18 mouse cellular contexts compared by ENCODE assay signal in the genomic region with DNA sequence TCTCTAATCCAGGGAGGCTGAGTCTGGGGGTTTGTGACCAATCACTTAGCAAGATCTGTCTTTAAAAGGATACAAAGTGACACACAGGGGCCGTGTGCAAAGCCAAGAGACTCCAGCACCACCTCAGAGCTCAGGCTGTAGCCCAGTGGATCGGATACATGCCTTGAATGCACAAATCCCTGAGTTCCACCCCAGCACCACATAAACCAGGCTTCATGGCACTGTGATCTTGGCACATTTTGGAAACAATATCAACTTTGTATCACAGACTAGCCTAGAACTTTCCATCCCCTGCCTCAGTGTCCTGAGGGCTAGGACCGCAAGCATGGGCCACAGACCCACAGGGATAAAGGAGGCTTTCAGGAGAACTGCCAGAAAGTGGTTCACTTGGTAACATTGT. TPM values are rescaled to one million over a fixed set of nuclear protein-coding genes. Genes with fewer than 3 reads are reported as not detected.
A peak's percentile ranks its signal among the peaks of the same experiment; 100 is the strongest.
DNase-seq lines count a peak whose midpoint lies in the region; ATAC-seq and TF ChIP-seq lines count a peak whose summit lies in the region.
"Had no signal": no experiment of that assay in that cellular context is flagged by ENCODE, and none has a peak within 500 bp of the region (broad histone marks: within the 10 kb centered on the region; RNA-seq: fewer than 3 reads in every experiment).

No protein-coding gene starts in this region.

- peak overlapping the region; percentile 6; the same call in 1 of the 2 replicates for H3K4me2 ChIP-seq in forebrain, embryonic 16.5 days (ENCODE audit: low read length)
- no peak overlapping the region; the same call in 1 of the 2 replicates for H3K4me2 ChIP-seq in forebrain, embryonic 14.5 days (ENCODE audit: low read length)
- H3K4me2 ChIP-seq in kidney, embryonic 15.5 days = peak overlapping the region; percentile 95; the same call in 1 of the 2 replicates
- 0 out of 2 replicates have a peak overlapping the region, but pooled peaks have one; percentile 95 for H3K4me2 ChIP-seq in neural tube, embryonic 13.5 days
- H3K4me2 ChIP-seq in liver, postnatal 0 days (ENCODE audit: low read depth, low read length) = peak overlapping the region; percentile 98

- H3K9ac ChIP-seq in forebrain, embryonic 16.5 days (replicated peaks; ENCODE audit: low read depth, low read length) = no peak overlapping the region
- H3K9ac ChIP-seq in forebrain, embryonic 14.5 days (ENCODE audit: low read length) = no peak overlapping the region
- no peak overlapping the region for H3K9ac ChIP-seq in kidney, embryonic 15.5 days
- no peak overlapping the region for H3K9ac ChIP-seq in neural tube, embryonic 13.5 days
- no peak overlapping the region for H3K9ac ChIP-seq in liver, postnatal 0 days (replicated peaks)
- H3K9ac ChIP-seq: lung, embryonic 14.5 days had no signal

- no peaks in the 10 kb centered on the region for H3K9me3 ChIP-seq in forebrain, embryonic 16.5 days (ENCODE audit: control insufficient read depth, low read length)
- no peaks in the 10 kb centered on the region for H3K9me3 ChIP-seq in forebrain, embryonic 14.5 days (replicated peaks; ENCODE audit: control insufficient read depth, low read length)
- H3K9me3 ChIP-seq in kidney, embryonic 15.5 days (replicated peaks) = no peaks in the 10 kb centered on the region
- no peaks in the 10 kb centered on the region for H3K9me3 ChIP-seq in neural tube, embryonic 13.5 days
- 0 out of 2 replicates have a peak, but pooled peaks cover 2% of the 10 kb centered on the region for H3K9me3 ChIP-seq in liver, postnatal 0 days (ENCODE audit: low read length)

- no peak for TF ChIP-seq EP300 in liver, postnatal 0 days (IDR thresholded peaks at IDR 0.05; ENCODE audit: low read depth)

- H3K27me3 ChIP-seq in forebrain, embryonic 16.5 days (replicated peaks; ENCODE audit: control insufficient read depth, insufficient read depth, low read length) = no peaks in the 10 kb centered on the region
- no peaks in the 10 kb centered on the region for H3K27me3 ChIP-seq in forebrain, embryonic 14.5 days (replicated peaks; ENCODE audit: control insufficient read depth, insufficient read depth, low read length)
- H3K27me3 ChIP-seq in kidney, embryonic 15.5 days = no peaks in the 10 kb centered on the region
- H3K27me3 ChIP-seq in neural tube, embryonic 13.5 days = no peaks in the 10 kb centered on the region
- H3K27me3 ChIP-seq in liver, postnatal 0 days (ENCODE audit: insufficient read depth, low read length) = no peaks in the 10 kb centered on the region
- H3K27me3 ChIP-seq: Patski had no signal

- peaks cover 19% of the 10 kb centered on the region for H3K4me1 ChIP-seq in forebrain, embryonic 16.5 days (replicated peaks; ENCODE audit: control insufficient read depth, insufficient read depth, low read length)
- peaks cover 17% of the 10 kb centered on the region for H3K4me1 ChIP-seq in forebrain, embryonic 14.5 days (ENCODE audit: control insufficient read depth, insufficient read depth, low read length)
- peaks cover 25% of the 10 kb centered on the region for H3K4me1 ChIP-seq in kidney, embryonic 15.5 days
- H3K4me1 ChIP-seq in neural tube, embryonic 13.5 days (replicated peaks) = peaks cover 27% of the 10 kb centered on the region
- H3K4me1 ChIP-seq in liver, postnatal 0 days (ENCODE audit: insufficient read depth) = peaks cover 10% of the 10 kb centered on the region

- ATAC-seq in forebrain, embryonic 16.5 days = no peak
- ATAC-seq in forebrain, embryonic 14.5 days = no peak
- ATAC-seq in kidney, embryonic 15.5 days (replicated peaks; ENCODE audit: low FRiP score) = no peak
- ATAC-seq in neural tube, embryonic 13.5 days (ENCODE audit: low read depth) = no peak
- no peak for ATAC-seq in liver, postnatal 0 days
- ATAC-seq: activated CD4-positive, CD25-positive, alpha-beta regulatory T cell, adult 4 months; intestine, postnatal 0 days; Patski had no signal

- H3K36me3 ChIP-seq in forebrain, embryonic 16.5 days (ENCODE audit: control insufficient read depth, insufficient read depth) = peaks cover 4% of the 10 kb centered on the region; the same call in 1 of the 2 replicates
- peaks cover 16% of the 10 kb centered on the region for H3K36me3 ChIP-seq in forebrain, embryonic 14.5 days (ENCODE audit: control insufficient read depth, insufficient read depth, low read length)
- H3K36me3 ChIP-seq in kidney, embryonic 15.5 days = peaks cover 45% of the 10 kb centered on the region
- peaks cover 32% of the 10 kb centered on the region for H3K36me3 ChIP-seq in neural tube, embryonic 13.5 days
- H3K36me3 ChIP-seq in liver, postnatal 0 days (replicated peaks; ENCODE audit: insufficient read depth, low read length) = peaks cover 6% of the 10 kb centered on the region

- TF ChIP-seq CTCF in liver, postnatal 0 days (IDR thresholded peaks at IDR 0.05; ENCODE audit: low read depth) = no peak

- no peak overlapping the region for H3K4me3 ChIP-seq in forebrain, embryonic 16.5 days (replicated peaks; ENCODE audit: low read length)
- H3K4me3 ChIP-seq in forebrain, embryonic 14.5 days (ENCODE audit: low read depth, low read length) = no peak overlapping the region
- 0 out of 2 replicates have a peak overlapping the region, but pooled peaks have one; percentile 2 for H3K4me3 ChIP-seq in kidney, embryonic 15.5 days (replicated peaks)
- no peak overlapping the region for H3K4me3 ChIP-seq in neural tube, embryonic 13.5 days
- H3K4me3 ChIP-seq in liver, postnatal 0 days (ENCODE audit: low read depth, low read length) = no peak overlapping the region
- H3K4me3 ChIP-seq: left cerebral cortex, adult 2 months had no signal

- no peak for DNase-seq in forebrain, embryonic 14.5 days (ENCODE audit: low spot score)
- no peak for DNase-seq in kidney, adult 11 months
- DNase-seq in neural tube, embryonic 10.5 days (ENCODE audit: extremely low spot score, low spot score) = no peak
- DNase-seq in liver, postnatal 0 days = no peak
- DNase-seq in ovary, postnatal 14 days (ENCODE audit: low spot score) = no peak
- DNase-seq: adrenal gland, postnatal 14 days; cerebellum, adult 11-12 months; cerebellum, postnatal 36 days; kidney, postnatal 10 days; lung, embryonic 14.5 days had no signal

- H3K27ac ChIP-seq in forebrain, embryonic 16.5 days (ENCODE audit: low read length) = no peak overlapping the region
- no peak overlapping the region for H3K27ac ChIP-seq in forebrain, embryonic 14.5 days (ENCODE audit: low read depth, low read length)
- no peak overlapping the region for H3K27ac ChIP-seq in kidney, embryonic 15.5 days
- H3K27ac ChIP-seq in neural tube, embryonic 13.5 days (replicated peaks) = no peak overlapping the region
- H3K27ac ChIP-seq in liver, postnatal 0 days (ENCODE audit: low read depth) = no peak overlapping the region
- H3K27ac ChIP-seq: layer of hippocampus, adult 2 months; left cerebral cortex, adult 2 months had no signal

- 85% methylated on average over 3 of the region's 3 CpGs for WGBS in forebrain, embryonic 16.5 days
- 85% methylated on average over 3 of the region's 3 CpGs for WGBS in forebrain, embryonic 14.5 days
- 90% methylated on average over 3 of the region's 3 CpGs for WGBS in kidney, embryonic 15.5 days
- WGBS in neural tube, embryonic 13.5 days = 97% methylated on average over 3 of the region's 3 CpGs
- 86% methylated on average over 3 of the region's 3 CpGs for WGBS in liver, postnatal 0 days (ENCODE audit: insufficient replicate concordance)

RNA-seq across cellular contexts. Expression of gene Bud23, which starts 1.2 kb away (rescaled TPM):
- 81.9 and 96.3 TPM in 2 replicates for polyA plus RNA-seq in forebrain, embryonic 16.5 days (2015; fragmentation: Nextera tagmentation; extraction: Ambion mirVana)
- 89.1 and 92.7 TPM in 2 replicates for polyA plus RNA-seq in forebrain, embryonic 14.5 days (2014; fragmentation: Nextera tagmentation; extraction: Ambion mirVana)
- polyA plus RNA-seq in kidney, embryonic 15.5 days (2015; fragmentation: Nextera tagmentation; extraction: Ambion mirVana) = 121 and 137 TPM in 2 replicates
- 83.0 and 93.7 TPM in 2 replicates for polyA plus RNA-seq in neural tube, embryonic 13.5 days (2015; fragmentation: Nextera tagmentation; extraction: Ambion mirVana)
- 38.3 TPM in 2 replicates for polyA plus RNA-seq in liver, postnatal 0 days (2015; fragmentation: Nextera tagmentation; extraction: Ambion mirVana)

RNA-seq across cellular contexts. Expression of gene Dnajc30, which starts 2.0 kb away (rescaled TPM):
- 35.2 and 40.4 TPM in 2 replicates for polyA plus RNA-seq in forebrain, embryonic 16.5 days (2015; fragmentation: Nextera tagmentation; extraction: Ambion mirVana)
- 36.3 and 38.8 TPM in 2 replicates for polyA plus RNA-seq in forebrain, embryonic 14.5 days (2014; fragmentation: Nextera tagmentation; extraction: Ambion mirVana)
- polyA plus RNA-seq in kidney, embryonic 15.5 days (2015; fragmentation: Nextera tagmentation; extraction: Ambion mirVana) = 30.9 and 36.7 TPM in 2 replicates
- polyA plus RNA-seq in neural tube, embryonic 13.5 days (2015; fragmentation: Nextera tagmentation; extraction: Ambion mirVana) = 35.5 and 37.1 TPM in 2 replicates
- 28.7 and 33.3 TPM in 2 replicates for polyA plus RNA-seq in liver, postnatal 0 days (2015; fragmentation: Nextera tagmentation; extraction: Ambion mirVana)

RNA-seq across cellular contexts. Expression of gene Vps37d, which starts 12.1 kb away (rescaled TPM):
- polyA plus RNA-seq in forebrain, embryonic 16.5 days (2015; fragmentation: Nextera tagmentation; extraction: Ambion mirVana) = 27.2 and 27.7 TPM in 2 replicates
- polyA plus RNA-seq in forebrain, embryonic 14.5 days (2014; fragmentation: Nextera tagmentation; extraction: Ambion mirVana) = 25.0 and 28.9 TPM in 2 replicates
- 9.2 and 10.9 TPM in 2 replicates for polyA plus RNA-seq in kidney, embryonic 15.5 days (2015; fragmentation: Nextera tagmentation; extraction: Ambion mirVana)
- 26.3 and 31.7 TPM in 2 replicates for polyA plus RNA-seq in neural tube, embryonic 13.5 days (2015; fragmentation: Nextera tagmentation; extraction: Ambion mirVana)
- 0.53 and 0.80 TPM in 2 replicates for polyA plus RNA-seq in liver, postnatal 0 days (2015; fragmentation: Nextera tagmentation; extraction: Ambion mirVana)
- polyA plus RNA-seq: activated CD4-positive, CD25-positive, alpha-beta regulatory T cell, adult 4 months had no signal

RNA-seq across cellular contexts. Expression of gene Mlxipl, which starts 23.7 kb away (rescaled TPM):
- polyA plus RNA-seq in forebrain, embryonic 16.5 days (2015; fragmentation: Nextera tagmentation; extraction: Ambion mirVana) = 0.68 and 0.76 TPM in 2 replicates
- 0.36 and 0.64 TPM in 2 replicates for polyA plus RNA-seq in forebrain, embryonic 14.5 days (2014; fragmentation: Nextera tagmentation; extraction: Ambion mirVana)
- 7.3 and 7.4 TPM in 2 replicates for polyA plus RNA-seq in kidney, embryonic 15.5 days (2015; fragmentation: Nextera tagmentation; extraction: Ambion mirVana)
- polyA plus RNA-seq in neural tube, embryonic 13.5 days (2015; fragmentation: Nextera tagmentation; extraction: Ambion mirVana) = 0.56 and 1.2 TPM in 2 replicates
- 18.2 and 19.5 TPM in 2 replicates for polyA plus RNA-seq in liver, postnatal 0 days (2015; fragmentation: Nextera tagmentation; extraction: Ambion mirVana)
- polyA plus RNA-seq: activated CD4-positive, CD25-positive, alpha-beta regulatory T cell, adult 4 months had no signal

RNA-seq across cellular contexts. Expression of gene Stx1a, which starts 42.7 kb away (rescaled TPM):
- polyA plus RNA-seq in forebrain, embryonic 16.5 days (2015; fragmentation: Nextera tagmentation; extraction: Ambion mirVana) = 81.6 and 110 TPM in 2 replicates
- 57.0 and 78.5 TPM in 2 replicates for polyA plus RNA-seq in forebrain, embryonic 14.5 days (2014; fragmentation: Nextera tagmentation; extraction: Ambion mirVana)
- 12.1 and 13.8 TPM in 2 replicates for polyA plus RNA-seq in kidney, embryonic 15.5 days (2015; fragmentation: Nextera tagmentation; extraction: Ambion mirVana)
- polyA plus RNA-seq in neural tube, embryonic 13.5 days (2015; fragmentation: Nextera tagmentation; extraction: Ambion mirVana) = 76.8 and 90.9 TPM in 2 replicates
- 2.3 and 2.5 TPM in 2 replicates for polyA plus RNA-seq in liver, postnatal 0 days (2015; fragmentation: Nextera tagmentation; extraction: Ambion mirVana)
